Mouse (Mus musculus): ENCODE results near the gene Phgdh.

DNA sequence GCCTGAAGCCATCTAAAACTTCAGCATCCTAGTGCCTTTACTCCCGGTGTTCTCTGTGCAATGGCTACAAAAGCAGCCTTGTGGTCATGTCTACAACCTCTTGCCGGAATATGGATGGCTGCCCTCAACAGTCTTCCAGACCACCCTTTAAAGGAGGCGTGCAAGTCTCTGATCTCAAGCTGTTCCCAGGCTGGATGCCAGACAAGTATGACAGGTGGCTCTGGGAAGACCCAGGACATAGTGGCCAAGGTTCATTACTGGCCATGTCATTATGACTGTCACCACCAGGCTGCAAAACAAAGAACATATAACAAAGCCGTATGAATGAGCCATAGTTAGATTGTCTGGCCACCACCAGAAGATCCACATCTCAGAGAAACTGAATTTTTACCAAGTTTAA is 38.5 kb upstream of the Phgdh start:
- TF ChIP-seq ZC3H11A (IDR thresholded peaks at IDR 0.05; ENCODE audit: borderline replicate concordance, low read depth, low read length) (no peak), MAFK (IDR thresholded peaks at IDR 0.05; ENCODE audit: insufficient read depth, low read depth, low read length) (no peak), CHD2 (IDR thresholded peaks at IDR 0.05; ENCODE audit: low read depth, low read length) (no peak), HCFC1 (IDR thresholded peaks at IDR 0.05; ENCODE audit: borderline replicate concordance, insufficient read depth, low read length) (no peak)

All from ES-E14 (cell line).